Mouse (Mus musculus) heart, postnatal 4 days (tissue): ENCODE results near the gene Dhcr24. TPM values are rescaled to one million over a fixed set of nuclear protein-coding genes. Genes with fewer than 3 reads are reported as not detected.

Source experiments
- DNase-seq: peaks from one replicate; pipeline ENCODE4 v3.0.0; 2021
- total RNA-seq, 2 experiments: library from RNA; stranded (reverse); gene quantifications; 2 replicates each; pipeline ENCODE4 v1.2.3; 2021

The Dhcr24 gene
- total RNA-seq, 2 experiments from 2014 or later, result 31.9 to 34.3 TPM

GRCm38 (mm10) chr4:106606639-106607554 lies 46.1 kb downstream of the Dhcr24 start:
- DNase-seq, result no peak

GRCm38 (mm10) chr4:106607905-106608304 lies 47.1 kb downstream of the Dhcr24 start:
- no peak for DNase-seq

GRCm38 (mm10) chr4:106613105-106613504 lies 52.3 kb downstream of the Dhcr24 start:
- DNase-seq, result no peak

GRCm38 (mm10) chr4:106613560-106613959 lies 52.7 kb downstream of the Dhcr24 start:
- no peak for DNase-seq

GRCm38 (mm10) chr4:106614180-106614797 lies 53.5 kb downstream of the Dhcr24 start:
- DNase-seq, result peak; percentile 79

- DNase-seq, result no peak
Observed at GRCm38 (mm10) chr4:106614881-106615280, 54.0 kb downstream of the Dhcr24 start.

GRCm38 (mm10) chr4:106615637-106616036 lies 54.8 kb downstream of the Dhcr24 start:
- DNase-seq, result no peak

GRCm38 (mm10) chr4:106617056-106617455 lies 56.2 kb downstream of the Dhcr24 start, which contains the start of gene Lexm:
Lexm (minus strand) TSS chr4:106617241.
- DNase-seq, result no peak

GRCm38 (mm10) chr4:106618898-106619297 lies 58.1 kb downstream of the Dhcr24 start:
- DNase-seq, result no peak

GRCm38 (mm10) chr4:106621428-106621827 lies 60.6 kb downstream of the Dhcr24 start:
- no peak for DNase-seq

- DNase-seq, result no peak
Observed at GRCm38 (mm10) chr4:106622030-106622493, 61.2 kb downstream of the Dhcr24 start, which contains the start of gene Ttc22. Ttc22 (plus strand) TSS chr4:106622432.

GRCm38 (mm10) chr4:106622712-106623111 lies 61.9 kb downstream of the Dhcr24 start:
- DNase-seq, result no peak

GRCm38 (mm10) chr4:106624271-106624670 lies 63.4 kb downstream of the Dhcr24 start:
- DNase-seq, result no peak

GRCm38 (mm10) chr4:106627809-106628208 lies 67.0 kb downstream of the Dhcr24 start:
- no peak for DNase-seq

- DNase-seq, result no peak
Observed at GRCm38 (mm10) chr4:106628650-106629360, 68.0 kb downstream of the Dhcr24 start.

- DNase-seq, result no peak
Observed at GRCm38 (mm10) chr4:106629374-106629773, 68.5 kb downstream of the Dhcr24 start.

- DNase-seq, result peak; percentile 74
Observed at GRCm38 (mm10) chr4:106630333-106631220, 69.7 kb downstream of the Dhcr24 start.

GRCm38 (mm10) chr4:106632313-106632712 lies 71.5 kb downstream of the Dhcr24 start:
- no peak for DNase-seq

GRCm38 (mm10) chr4:106633281-106634085 lies 72.6 kb downstream of the Dhcr24 start:
- no peak for DNase-seq

- DNase-seq, result no peak
Observed at GRCm38 (mm10) chr4:106634086-106634479, 73.2 kb downstream of the Dhcr24 start.
